9 mouse cellular contexts compared by ENCODE assay signal in the genomic region with DNA sequence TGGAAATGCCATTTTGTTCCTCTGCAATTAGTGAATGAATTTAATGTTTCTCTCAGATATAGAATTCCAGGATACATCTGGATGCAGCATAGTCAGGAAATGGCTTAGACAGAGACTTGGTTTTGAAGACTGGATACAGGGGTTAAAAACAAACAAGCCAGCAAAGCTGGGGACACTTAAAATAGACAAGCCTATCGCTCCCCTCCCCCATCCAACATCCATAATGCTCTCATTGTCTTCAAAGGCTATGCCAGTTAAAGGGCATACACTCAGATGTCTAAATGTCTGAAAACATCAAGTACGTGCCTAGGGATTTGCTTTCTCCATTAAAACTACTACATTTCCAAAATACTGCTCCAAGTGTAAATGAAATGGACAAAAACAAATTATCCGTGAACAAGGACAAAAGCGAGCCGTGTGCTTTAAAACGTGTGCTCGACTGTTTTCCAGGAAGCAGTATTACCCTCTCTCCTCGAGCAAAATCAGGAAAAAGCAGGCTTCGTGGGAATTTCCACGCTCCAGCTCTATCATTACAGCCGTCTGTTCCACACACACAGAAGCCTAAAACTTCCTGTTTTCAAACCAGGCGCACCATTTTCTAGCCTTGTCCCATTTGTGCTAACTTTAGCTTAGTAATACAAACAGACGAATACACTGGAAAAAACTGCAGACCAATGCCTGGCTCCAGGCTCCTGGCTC.
DNase-seq lines count a peak whose midpoint lies in the region; ATAC-seq and TF ChIP-seq lines count a peak whose summit lies in the region.
"Had no signal": no experiment of that assay in that cellular context is flagged by ENCODE, and none has a peak within 500 bp of the region (broad histone marks: within the 10 kb centered on the region; RNA-seq: fewer than 3 reads in every experiment).

No protein-coding gene starts in this region.

- TF ChIP-seq CTCF in left cerebral cortex, adult 2 months (IDR thresholded peaks at IDR 0.05) = no peak

- no peak for DNase-seq in left cerebral cortex, adult 2 months (ENCODE audit: extremely low spot score in 1 of 2, low spot score in 2 of 2)
- DNase-seq in left cerebral cortex, postnatal 36 days (ENCODE audit: low spot score in 2 of 2) = no peak
- no peak for DNase-seq in forebrain, embryonic 10.5 days (ENCODE audit: extremely low spot score, low spot score)
- peak; percentile 43 for DNase-seq in kidney, postnatal 14 days
- DNase-seq in right cerebral cortex, postnatal 36 days (ENCODE audit: low spot score in 2 of 2) = no peak

- ATAC-seq in stomach, embryonic 14.5 days (ENCODE audit: insufficient number of reproducible peaks, insufficient read depth, low FRiP score, low read depth) = no peak
- ATAC-seq in megakaryocyte progenitor cell, adult 5-6 weeks (replicated peaks; ENCODE audit: poor library complexity) = no peak
- ATAC-seq: Patski had no signal

- 53% methylated on average over 13 of the region's 13 CpGs for WGBS in forebrain, embryonic 10.5 days
- 50% methylated on average over 13 of the region's 13 CpGs for WGBS in stomach, embryonic 14.5 days

- no peak overlapping the region for H3K4me2 ChIP-seq in stomach, embryonic 14.5 days (replicated peaks; ENCODE audit: low read depth, low read length)

- H3K4me1 ChIP-seq in forebrain, embryonic 10.5 days = peaks cover 42% of the 10 kb centered on the region
- H3K4me1 ChIP-seq in stomach, embryonic 14.5 days (ENCODE audit: control insufficient read depth, insufficient read depth, low read length) = peaks cover 22% of the 10 kb centered on the region; the same call in 1 of the 2 replicates

- no peaks in the 10 kb centered on the region for H3K36me3 ChIP-seq in forebrain, embryonic 10.5 days (replicated peaks)
- no peaks in the 10 kb centered on the region for H3K36me3 ChIP-seq in stomach, embryonic 14.5 days (ENCODE audit: control insufficient read depth, insufficient read depth, low read length)

- no peaks in the 10 kb centered on the region for H3K9me3 ChIP-seq in forebrain, embryonic 10.5 days
- H3K9me3 ChIP-seq in stomach, embryonic 14.5 days (ENCODE audit: control insufficient read depth, low read depth, low read length) = no peaks in the 10 kb centered on the region

- intact Hi-C loops in left cerebral cortex, adult 2 months (cut with DNase I) = loop anchor here (5.0 kb wide), 1 partner anchor 69 kb away; no protein-coding TSS in a partner anchor
- intact Hi-C loops in left cerebral cortex, postnatal 36 days (cut with DNase I) = no loop called here

- H3K4me3 ChIP-seq in left cerebral cortex, adult 2 months = no peak overlapping the region
- no peak overlapping the region for H3K4me3 ChIP-seq in forebrain, embryonic 10.5 days
- H3K4me3 ChIP-seq in stomach, embryonic 14.5 days (ENCODE audit: low read depth, low read length) = no peak overlapping the region

- no peak overlapping the region for H3K9ac ChIP-seq in stomach, embryonic 14.5 days (replicated peaks; ENCODE audit: low read depth, low read length)
- H3K9ac ChIP-seq: liver, embryonic 14.5 days had no signal

- no peaks in the 10 kb centered on the region for H3K27me3 ChIP-seq in forebrain, embryonic 10.5 days (ENCODE audit: poor library complexity, severe bottlenecking)
- H3K27me3 ChIP-seq in stomach, embryonic 14.5 days (ENCODE audit: control insufficient read depth, insufficient read depth, low read length) = no peaks in the 10 kb centered on the region
- H3K27me3 ChIP-seq: Patski had no signal

- peak overlapping the region; percentile 29 for H3K27ac ChIP-seq in left cerebral cortex, adult 2 months
- peak overlapping the region; percentile 72 for H3K27ac ChIP-seq in forebrain, embryonic 10.5 days
- peak overlapping the region; percentile 64; the same call in 1 of the 2 replicates for H3K27ac ChIP-seq in stomach, embryonic 14.5 days (ENCODE audit: low read length)
- H3K27ac ChIP-seq: liver, embryonic 14.5 days had no signal
